Mouse (Mus musculus) ES-Bruce4 (cell line): ENCODE measurements around the gene Fbxo11. TPM values are rescaled to one million over a fixed set of nuclear protein-coding genes. Genes with fewer than 3 reads are reported as not detected.
A peak's percentile ranks its signal among the peaks of the same experiment; 100 is the strongest.

Experiments
- H3K27ac ChIP-seq: 2 replicates; pipeline ENCODE4 v1.5.1; 2012; ENCODE audit warnings: low read length, inconsistent platforms; ENCODE audit not compliant: insufficient read depth
- H3K27me3 ChIP-seq: 2 replicates; pipeline ENCODE4 v1.6.1; 2012; ENCODE audit warnings: mild to moderate bottlenecking, low read length, inconsistent platforms; ENCODE audit not compliant: control insufficient read depth, poor library complexity, insufficient read depth, severe bottlenecking
- H3K36me3 ChIP-seq: 2 replicates; pipeline ENCODE4 v1.6.1; 2012; ENCODE audit warnings: inconsistent platforms, mild to moderate bottlenecking, low read length, moderate library complexity; ENCODE audit not compliant: control insufficient read depth, poor library complexity, insufficient read depth, severe bottlenecking
- H3K4me1 ChIP-seq: one replicate; pipeline ENCODE4 v1.8.1; 2011; ENCODE audit warnings: low read length; ENCODE audit not compliant: control insufficient read depth, insufficient read depth
- H3K4me3 ChIP-seq: 2 replicates; pipeline ENCODE4 v1.5.1; 2011; ENCODE audit warnings: low read depth, mild to moderate bottlenecking, low read length
- H3K9ac ChIP-seq: 2 replicates; pipeline ENCODE4 v1.6.1; 2012; ENCODE audit warnings: low read depth, mild to moderate bottlenecking, inconsistent platforms; ENCODE audit not compliant: poor library complexity, severe bottlenecking
- H3K9me3 ChIP-seq: replicated peaks from 2 replicates; pipeline ENCODE4 v1.6.1; 2012; ENCODE audit warnings: mild to moderate bottlenecking, low read length, inconsistent platforms; ENCODE audit not compliant: control insufficient read depth, poor library complexity, insufficient read depth, severe bottlenecking
- CTCF ChIP-seq: IDR thresholded peaks from one replicate; pipeline ENCODE4 v1.8.1; 2011; ENCODE audit warnings: low read depth, low read length
- EP300 ChIP-seq: IDR thresholded peaks from 2 replicates; pipeline ENCODE4 v1.6.1; 2011; ENCODE audit warnings: low read depth, low read length; ENCODE audit not compliant: insufficient read depth
- POLR2A ChIP-seq: IDR thresholded peaks from one replicate; pipeline ENCODE4 v1.8.1; 2011; ENCODE audit warnings: low read length; ENCODE audit not compliant: insufficient read depth
- polyA plus RNA-seq: library from polyadenylated mRNA; stranded (reverse); fragments of >200 nt; gene quantifications from 2 replicates; pipeline ENCODE4 v1.2.4, GENCODE M21; 2011; ENCODE audit warnings: low read depth; ENCODE audit not compliant: missing spikeins, insufficient read depth, insufficient read length

Gene Fbxo11
- polyA plus RNA-seq, 1 experiment: 64.4 TPM

DNA sequence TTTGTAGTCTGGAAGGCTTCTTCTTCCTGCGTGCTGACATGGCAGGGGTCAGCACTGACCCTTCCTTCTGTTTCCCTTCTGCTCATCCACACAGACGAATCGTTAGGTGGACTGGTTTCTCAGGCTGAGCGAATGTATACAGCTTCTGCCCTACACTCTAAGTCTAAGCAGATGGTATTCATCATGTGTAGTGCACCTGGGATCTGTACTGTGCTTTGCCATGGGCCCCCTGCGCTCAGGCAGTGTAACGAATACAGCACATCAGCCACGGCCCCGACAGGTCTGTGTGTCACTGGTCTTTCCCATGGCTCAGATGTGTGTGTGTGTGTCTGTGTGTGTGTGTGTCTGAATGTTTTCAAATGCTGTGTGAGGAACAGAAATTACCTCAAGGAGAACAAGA lies 58.1 kb downstream of the Fbxo11 start:
- Histone ChIP-seq H3K4me1 (no peaks in the 10 kb centered on the region), H3K27me3 (no peaks in the 10 kb centered on the region), H3K9me3 (no peaks in the 10 kb centered on the region), H3K27ac (no peak overlapping the region), H3K36me3 (peaks cover 20% of the 10 kb centered on the region), H3K9ac (no peak overlapping the region), H3K4me3 (no peak overlapping the region)
- TF ChIP-seq POLR2A (no peak), EP300 (no peak), CTCF (no peak)

DNA sequence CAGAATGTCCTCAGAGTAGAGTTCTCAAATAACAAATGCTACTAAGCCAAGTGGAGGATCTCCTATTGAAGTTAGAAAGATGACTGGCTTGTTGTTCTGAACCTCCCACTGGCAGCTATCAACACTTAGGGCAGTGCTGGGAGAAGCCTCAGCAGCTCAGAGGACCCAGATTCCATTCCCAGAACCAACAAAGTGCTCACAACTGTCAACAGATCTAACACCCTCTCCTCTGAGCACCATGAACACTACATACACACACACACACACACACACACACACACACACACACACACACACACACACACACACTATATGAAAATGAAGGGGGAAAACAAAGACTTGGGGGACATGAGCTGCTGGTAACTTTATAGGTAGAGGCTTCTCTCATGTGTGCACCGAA lies 60.2 kb downstream of the Fbxo11 start:
- no peaks in the 10 kb centered on the region for H3K27me3 ChIP-seq
- no peaks in the 10 kb centered on the region for H3K9me3 ChIP-seq
- H3K9ac ChIP-seq: no peak overlapping the region
- H3K27ac ChIP-seq: no peak overlapping the region
- no peaks in the 10 kb centered on the region for H3K4me1 ChIP-seq
- H3K4me3 ChIP-seq: no peak overlapping the region
- H3K36me3 ChIP-seq: peaks cover 21% of the 10 kb centered on the region
- no peak for TF ChIP-seq CTCF
- TF ChIP-seq POLR2A: no peak
- TF ChIP-seq EP300: no peak

DNA sequence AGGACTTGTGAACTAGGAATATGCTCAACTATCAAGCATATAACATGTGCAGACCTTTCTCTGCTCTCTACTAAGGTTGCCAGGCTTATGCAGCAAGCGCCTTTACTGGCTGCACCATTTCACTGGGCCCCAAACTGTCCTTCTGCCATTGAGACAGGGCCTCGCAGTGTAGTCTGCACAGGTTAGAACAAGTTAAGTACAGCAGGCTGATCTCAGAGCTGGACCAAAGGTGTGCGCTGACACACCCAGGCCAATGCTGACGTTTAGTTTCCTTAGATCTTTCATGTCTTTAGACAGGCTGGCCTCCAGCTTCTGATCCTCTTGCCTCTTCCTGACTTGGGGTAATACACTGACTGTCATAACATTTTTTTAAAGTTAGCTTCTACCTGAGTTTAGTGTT lies 67.3 kb downstream of the Fbxo11 start:
- Histone ChIP-seq H3K9me3 (no peaks in the 10 kb centered on the region), H3K4me3 (no peak overlapping the region), H3K36me3 (peaks cover 40% of the 10 kb centered on the region), H3K4me1 (no peaks in the 10 kb centered on the region), H3K27ac (no peak overlapping the region), H3K9ac (no peak overlapping the region), H3K27me3 (no peaks in the 10 kb centered on the region)
- TF ChIP-seq POLR2A (no peak), EP300 (no peak), CTCF (no peak)

DNA sequence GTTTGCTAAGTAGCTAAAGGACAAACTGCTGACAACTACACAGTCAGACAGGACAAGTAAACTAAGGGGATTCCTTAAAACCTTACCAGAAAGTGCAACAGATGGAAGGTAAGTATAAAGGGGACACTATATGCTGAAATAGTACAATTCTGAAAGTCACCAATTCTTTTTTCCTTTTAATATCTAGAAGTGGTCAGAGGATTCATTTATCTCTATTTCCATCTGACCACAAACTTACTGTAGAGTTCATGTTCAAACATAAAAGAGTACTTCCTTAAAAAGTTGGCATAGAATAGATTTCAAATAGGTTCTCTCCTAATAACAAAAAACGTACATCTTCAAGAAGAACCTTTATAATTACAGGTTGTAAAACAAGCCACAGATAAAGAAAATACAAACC lies 71.8 kb downstream of the Fbxo11 start:
- no peaks in the 10 kb centered on the region for H3K27me3 ChIP-seq
- H3K4me1 ChIP-seq: no peaks in the 10 kb centered on the region
- H3K36me3 ChIP-seq: peaks cover 58% of the 10 kb centered on the region
- no peak overlapping the region for H3K9ac ChIP-seq
- H3K27ac ChIP-seq: no peak overlapping the region; the same call in 1 of the 2 replicates
- H3K9me3 ChIP-seq: no peaks in the 10 kb centered on the region
- H3K4me3 ChIP-seq: no peak overlapping the region
- TF ChIP-seq EP300: no peak
- TF ChIP-seq CTCF: no peak
- no peak for TF ChIP-seq POLR2A

DNA sequence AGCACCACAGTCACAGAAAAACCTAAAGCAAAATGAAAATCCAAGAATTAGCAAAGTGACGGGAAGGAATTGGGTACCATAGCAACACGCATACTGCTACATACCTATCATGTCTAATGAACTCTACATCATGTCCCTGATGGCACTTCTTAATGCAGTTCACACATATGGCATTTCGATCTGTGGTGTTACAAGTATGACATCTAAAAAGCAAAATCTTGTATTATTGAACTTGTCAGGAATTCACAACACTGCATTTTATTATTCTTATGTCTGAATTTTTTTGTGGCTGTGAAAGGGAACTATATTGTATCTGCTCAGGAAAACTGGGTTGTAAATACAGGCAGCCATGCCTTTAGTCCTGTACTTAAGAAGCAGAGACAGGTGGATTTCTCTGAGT lies 72.9 kb downstream of the Fbxo11 start:
- Histone ChIP-seq H3K9me3 (no peaks in the 10 kb centered on the region), H3K4me3 (no peak overlapping the region), H3K27me3 (no peaks in the 10 kb centered on the region), H3K36me3 (peaks cover 67% of the 10 kb centered on the region), H3K9ac (no peak overlapping the region), H3K4me1 (no peaks in the 10 kb centered on the region), H3K27ac (peak overlapping the region; percentile 36; the same call in 1 of the 2 replicates)
- TF ChIP-seq CTCF: no peak
- TF ChIP-seq POLR2A: no peak
- TF ChIP-seq EP300: no peak

DNA sequence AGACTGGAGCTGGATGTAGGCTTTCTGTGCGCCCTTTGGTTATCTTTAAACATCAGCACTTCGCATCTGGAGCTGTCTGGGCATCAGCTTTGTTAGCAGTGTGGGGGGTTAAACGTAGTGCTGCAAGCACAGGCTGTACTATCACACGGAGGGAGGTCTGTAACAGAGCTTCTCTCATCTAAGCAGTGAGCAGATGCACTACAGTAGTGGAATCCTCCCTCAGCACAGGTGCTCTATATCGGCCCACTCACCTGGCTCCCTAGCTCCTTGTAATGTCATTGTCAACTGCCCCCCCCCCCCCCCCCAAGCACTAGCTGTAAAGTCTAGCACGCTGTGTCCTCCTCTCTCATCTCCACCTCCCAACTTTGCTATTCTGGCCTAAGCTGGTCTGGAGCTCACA lies 77.6 kb downstream of the Fbxo11 start:
- peaks cover 93% of the 10 kb centered on the region for H3K36me3 ChIP-seq
- no peak overlapping the region for H3K27ac ChIP-seq
- 0 out of 2 replicates have a peak overlapping the region, but pooled peaks have one; percentile 22 for H3K4me3 ChIP-seq

More for the DNA sequence above, 77.6 kb downstream of the Fbxo11 start:
- Histone ChIP-seq H3K9me3 (no peaks in the 10 kb centered on the region), H3K27me3 (no peaks in the 10 kb centered on the region), H3K9ac (no peak overlapping the region), H3K4me1 (peaks cover 2% of the 10 kb centered on the region)
- TF ChIP-seq CTCF (no peak), POLR2A (no peak)
